Mouse (Mus musculus): ENCODE results near the gene Garem2. TPM values are rescaled to one million over a fixed set of nuclear protein-coding genes. Genes with fewer than 3 reads are reported as not detected.

Gene Garem2
- polyA plus RNA-seq (2015; fragmentation: Nextera tagmentation; extraction: Ambion mirVana): 0.06 and 0.10 TPM in 2 replicates

GRCm38 (mm10) chr5:30104841-30105667 lies at the start of gene Garem2:
Garem2 (plus strand) TSS chr5:30105161.

DNA sequence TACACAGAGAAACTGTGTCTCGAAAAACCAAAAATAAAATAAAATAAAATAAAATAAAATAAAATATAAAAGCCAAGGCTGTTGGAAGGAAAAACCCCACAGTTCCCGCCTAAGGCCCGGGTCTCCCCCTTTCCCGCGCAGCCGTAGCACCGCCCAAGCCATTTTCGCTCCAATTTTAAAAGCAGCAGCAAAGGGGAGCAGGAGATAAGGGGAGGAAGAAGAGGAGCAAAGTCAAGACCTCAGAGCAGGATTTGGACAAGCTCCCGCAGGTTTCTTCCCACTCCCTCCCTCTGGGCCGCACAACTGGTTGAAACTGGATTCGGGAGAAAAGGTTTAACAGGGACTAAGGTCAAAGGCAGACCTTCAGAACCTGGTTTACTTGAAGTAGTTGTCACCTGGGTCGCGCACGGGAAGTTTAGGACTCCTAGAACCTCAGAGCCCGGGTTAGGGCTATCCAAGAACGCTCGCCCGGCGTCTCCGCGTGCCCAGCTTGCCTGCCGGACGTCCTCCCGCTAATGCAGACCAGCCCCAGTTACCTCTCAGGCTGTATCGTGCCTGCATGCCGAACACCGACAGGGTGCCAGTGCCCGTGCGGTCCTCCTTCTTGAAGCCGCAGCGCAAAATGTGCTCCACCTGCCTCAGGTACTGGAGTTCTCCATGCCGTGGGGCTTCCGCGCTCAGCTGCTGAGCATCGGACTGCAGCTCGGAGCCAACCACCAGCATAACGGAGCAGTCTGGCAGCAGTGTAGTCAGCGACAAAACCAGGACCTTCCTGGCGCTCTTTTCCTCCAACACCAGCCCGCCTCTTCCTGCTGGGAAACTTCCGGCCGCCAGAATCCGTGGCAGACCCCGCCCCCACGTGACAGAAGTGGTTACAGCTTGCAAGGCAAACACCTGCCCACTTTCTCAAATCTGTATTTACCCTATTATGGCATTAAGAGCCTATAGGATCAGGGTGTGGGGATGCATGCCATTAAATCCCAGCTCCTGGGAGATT lies 31.8 kb upstream of the Garem2 start, which contains the start of gene Tyms:
TSS of gene Tyms (minus strand) at position 793 of the 997 bp plus-strand sequence.

GRCm38 (mm10) chr5:30105668-30106300 lies 823 bp downstream of the Garem2 start, which contains the start of gene 3110082J24Rik:
3110082J24Rik (minus strand) TSS chr5:30106086.

DNA sequence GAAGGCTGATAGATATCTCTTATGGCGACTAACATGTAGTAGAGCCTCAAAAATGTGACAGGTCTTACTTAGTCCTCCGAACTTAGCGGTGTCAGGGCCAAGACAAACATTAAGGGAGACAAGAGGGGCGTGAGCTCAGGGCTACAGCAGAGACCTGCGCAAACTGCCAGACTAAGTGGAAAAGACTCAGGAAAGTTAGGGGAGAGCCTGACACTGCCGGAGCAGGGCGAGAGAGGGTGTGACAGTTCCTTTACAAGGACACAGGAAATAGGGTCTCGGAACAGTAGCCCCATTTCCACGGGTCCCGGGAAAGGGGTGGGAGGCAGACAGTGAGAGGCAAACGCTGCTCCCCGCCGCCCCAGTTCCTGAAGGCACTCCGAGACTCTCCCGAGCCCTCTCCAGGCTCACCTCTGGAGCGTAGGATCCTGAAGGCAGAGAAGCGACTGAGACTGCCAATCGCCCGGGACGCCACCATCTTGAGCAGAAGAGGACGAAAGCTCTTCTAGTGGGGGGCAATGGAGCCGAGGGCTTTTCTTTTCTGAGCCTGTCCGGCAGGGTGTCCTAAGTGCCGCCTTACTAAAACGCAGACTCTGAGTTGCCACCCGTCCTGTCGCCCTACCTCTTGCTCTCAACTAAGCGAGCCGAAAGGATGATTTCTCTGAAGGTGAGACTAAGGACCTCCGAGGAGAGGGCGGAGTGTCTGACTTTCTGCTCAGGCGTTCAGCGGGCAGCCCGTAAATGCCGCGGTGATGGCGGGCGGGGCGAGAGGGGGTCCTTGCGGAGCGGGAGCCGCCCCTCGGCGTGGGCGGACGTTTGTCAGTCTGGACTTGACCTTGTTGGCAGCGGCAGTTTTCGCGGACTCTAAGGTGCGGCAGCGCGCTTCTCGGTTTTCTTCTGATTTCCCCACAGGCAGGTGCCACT lies 49.8 kb downstream of the Garem2 start, which contains the start of the genes Hadha and Hadhb:
TSS of gene Hadha (minus strand) at position 689 of the 921 bp plus-strand sequence.
TSS of gene Hadhb (plus strand) at position 775 of the 921 bp plus-strand sequence.

Other genes starting within 250 kb of the Garem2 start
- gene Il6, start 92.0 kb upstream of the Garem2 start, polyA plus RNA-seq (2015; fragmentation: Nextera tagmentation; extraction: Ambion mirVana): 0.50 and 0.60 TPM in 2 replicates
- gene Tyms, start 31.5 kb upstream of the Garem2 start, polyA plus RNA-seq (2015; fragmentation: Nextera tagmentation; extraction: Ambion mirVana): 34.1 and 43.3 TPM in 2 replicates
- not detected in 2 replicates for gene 3110082J24Rik, start 925 bp downstream of the Garem2 start, polyA plus RNA-seq (2015; fragmentation: Nextera tagmentation; extraction: Ambion mirVana)
- gene Hadha, start 50.0 kb downstream of the Garem2 start, polyA plus RNA-seq (2015; fragmentation: Nextera tagmentation; extraction: Ambion mirVana): 240 and 257 TPM in 2 replicates
- gene Hadhb, start 50.1 kb downstream of the Garem2 start, polyA plus RNA-seq (2015; fragmentation: Nextera tagmentation; extraction: Ambion mirVana): 331 and 350 TPM in 2 replicates
- 0.41 and 0.43 TPM in 2 replicates for gene Adgrf3, start 100.6 kb downstream of the Garem2 start, polyA plus RNA-seq (2015; fragmentation: Nextera tagmentation; extraction: Ambion mirVana)
- gene Selenoi, start 127.4 kb downstream of the Garem2 start, polyA plus RNA-seq (2015; fragmentation: Nextera tagmentation; extraction: Ambion mirVana): 7.2 and 7.8 TPM in 2 replicates
- 0.13 and 0.18 TPM in 2 replicates for gene Drc1, start 176.2 kb downstream of the Garem2 start, polyA plus RNA-seq (2015; fragmentation: Nextera tagmentation; extraction: Ambion mirVana)